Mouse (Mus musculus): ENCODE measurements around the gene Atp9a.

- TF ChIP-seq POLR2A (IDR thresholded peaks at IDR 0.05; ENCODE audit: low read depth, low read length) (no peak), CTCF (conservative IDR thresholded peaks at IDR 0.05; ENCODE audit: insufficient read depth, insufficient read length, low read depth, low read length) (no peak)
These were observed 155.7 kb downstream of the Atp9a start for GRCm38 (mm10) chr2:168586512-168586911.
